ENCODE assay signal across 26 mouse cellular contexts in genomic region chr11:57079423-57079822, GRCm38 (mm10).
"Had no signal": no experiment of that assay in that cellular context is flagged by ENCODE, and none has a peak within 500 bp of the region (broad histone marks: within the 10 kb centered on the region; RNA-seq: fewer than 3 reads in every experiment).

No protein-coding gene starts in this region.

- H3K27ac ChIP-seq: embryonic facial prominence, embryonic 10.5 days; embryonic facial prominence, embryonic 12.5 days; embryonic facial prominence, embryonic 13.5 days; embryonic facial prominence, embryonic 15.5 days; forebrain, embryonic 10.5 days; forebrain, embryonic 12.5 days; forebrain, embryonic 13.5 days; forebrain, embryonic 15.5 days; gastrocnemius, adult 2 months; heart, adult 2 months had no signal

- DNase-seq: cerebellum, adult 9-11 months; cerebellum, postnatal 10 days; cerebellum, postnatal 14 days; cerebellum, postnatal 25 days; cerebellum, postnatal 36 days; embryo, embryonic 11 days; forebrain, postnatal 0 days; gastrocnemius, adult 2 months; gastrocnemius, postnatal 10 days; gastrocnemius, postnatal 14 days; gastrocnemius, postnatal 25 days; gastrocnemius, postnatal 36 days; heart, adult 11 months; heart, adult 18-20 months; heart, adult 2 months had no signal

- H3K27me3 ChIP-seq: embryonic facial prominence, embryonic 12.5 days; embryonic facial prominence, embryonic 13.5 days; embryonic facial prominence, embryonic 15.5 days; forebrain, embryonic 12.5 days; forebrain, embryonic 13.5 days; forebrain, embryonic 15.5 days had no signal

- H3K4me3 ChIP-seq: embryonic facial prominence, embryonic 10.5 days; embryonic facial prominence, embryonic 12.5 days; embryonic facial prominence, embryonic 13.5 days; embryonic facial prominence, embryonic 15.5 days; erythroblast, embryonic 14.5 days; forebrain, embryonic 10.5 days; forebrain, embryonic 12.5 days; forebrain, embryonic 13.5 days; forebrain, embryonic 15.5 days; gastrocnemius, adult 2 months; heart, adult 2 months had no signal

- ATAC-seq: forebrain, embryonic 13.5 days; forebrain, embryonic 14.5 days; forebrain, embryonic 15.5 days; forebrain, embryonic 16.5 days; forebrain, postnatal 0 days had no signal
